Comparison of ENCODE assay signal across 33 mouse cellular contexts in genomic region chr1:131616131-131616530, GRCm38 (mm10). TPM values are rescaled to one million over a fixed set of nuclear protein-coding genes. Genes with fewer than 3 reads are reported as not detected.
DNase-seq lines count a peak whose midpoint lies in the region; ATAC-seq and TF ChIP-seq lines count a peak whose summit lies in the region.
"Had no signal": no experiment of that assay in that cellular context is flagged by ENCODE, and none has a peak within 500 bp of the region (broad histone marks: within the 10 kb centered on the region; RNA-seq: fewer than 3 reads in every experiment).

No protein-coding gene starts in this region.

- H3K27ac ChIP-seq in liver, embryonic 11.5 days (ENCODE audit: low read depth, low read length), result peak overlapping the region; percentile 19; the same call in 1 of the 2 replicates
- H3K27ac ChIP-seq in MEL (ENCODE audit: control insufficient read depth, low read depth, low read length), result peak overlapping the region; percentile 84
- H3K27ac ChIP-seq in liver, embryonic 13.5 days, result peak overlapping the region; percentile 66; the same call in 1 of the 2 replicates
- peak overlapping the region; percentile 46 for H3K27ac ChIP-seq in liver, embryonic 16.5 days (ENCODE audit: low read length)
- H3K27ac ChIP-seq: forebrain, embryonic 10.5 days; forebrain, embryonic 13.5 days; heart, embryonic 13.5 days; hindbrain, embryonic 12.5 days; hindbrain, embryonic 15.5 days had no signal

- no peaks in the 10 kb centered on the region for H3K79me2 ChIP-seq in MEL (ENCODE audit: control insufficient read depth, insufficient read depth, low read length, poor library complexity)

- H3K4me1 ChIP-seq in liver, embryonic 11.5 days (replicated peaks; ENCODE audit: control insufficient read depth, insufficient read depth, low read length), result peaks cover 5% of the 10 kb centered on the region
- peaks cover 5 to 23% of the 10 kb centered on the region in 2 experiments for H3K4me1 ChIP-seq in MEL (ENCODE audit: control insufficient read depth in 1 of 2, insufficient read depth in 2 of 2, low read length in 2 of 2)
- peaks cover 46% of the 10 kb centered on the region for H3K4me1 ChIP-seq in liver, embryonic 13.5 days (replicated peaks)
- H3K4me1 ChIP-seq in liver, embryonic 16.5 days (ENCODE audit: control insufficient read depth, low read depth, low read length), result peaks cover 29% of the 10 kb centered on the region
- H3K4me1 ChIP-seq: forebrain, embryonic 10.5 days; forebrain, embryonic 13.5 days; hindbrain, embryonic 12.5 days; hindbrain, embryonic 15.5 days had no signal

- no peaks in the 10 kb centered on the region for H3K9me3 ChIP-seq in liver, embryonic 11.5 days (ENCODE audit: control insufficient read depth, low read length)
- no peaks in the 10 kb centered on the region for H3K9me3 ChIP-seq in MEL (replicated peaks; ENCODE audit: insufficient read depth, low read length)
- H3K9me3 ChIP-seq in liver, embryonic 13.5 days (replicated peaks), result no peaks in the 10 kb centered on the region
- H3K9me3 ChIP-seq in liver, embryonic 16.5 days (replicated peaks; ENCODE audit: control insufficient read depth, low read length), result no peaks in the 10 kb centered on the region
- H3K9me3 ChIP-seq: forebrain, embryonic 13.5 days; heart, embryonic 13.5 days; hindbrain, embryonic 15.5 days had no signal

- no peak for TF ChIP-seq POLR2A in MEL (IDR thresholded peaks at IDR 0.05; ENCODE audit: control insufficient read depth in 1 of 2, insufficient read depth in 1 of 2, low read depth in 1 of 2, low read length in 2 of 2, poor library complexity in 1 of 2)

- TF ChIP-seq CTCF in MEL (IDR thresholded peaks at IDR 0.05 in 2 of 3, conservative IDR thresholded peaks at IDR 0.05 in 1 of 3; ENCODE audit: control insufficient read depth in 1 of 3, insufficient read depth in 1 of 3, low read depth in 2 of 3, low read length in 3 of 3, poor library complexity in 1 of 3, severe bottlenecking in 1 of 3), result no peak

- 71% methylated on average over 1 of the region's 1 CpGs for WGBS in liver, embryonic 11.5 days
- 71% methylated on average over 1 of the region's 1 CpGs for WGBS in liver, embryonic 13.5 days (ENCODE audit: insufficient replicate concordance)
- 63% methylated on average over 1 of the region's 1 CpGs for WGBS in liver, embryonic 16.5 days (ENCODE audit: insufficient replicate concordance)

- H3K9ac ChIP-seq in liver, embryonic 11.5 days (ENCODE audit: low read depth, low read length), result no peak overlapping the region
- peak overlapping the region; percentile 20; the same call in 1 of the 2 replicates for H3K9ac ChIP-seq in MEL (ENCODE audit: control insufficient read depth, low read depth, low read length, poor library complexity, severe bottlenecking)
- no peak overlapping the region for H3K9ac ChIP-seq in liver, embryonic 13.5 days
- no peak overlapping the region for H3K9ac ChIP-seq in liver, embryonic 16.5 days (ENCODE audit: low read depth, low read length)
- H3K9ac ChIP-seq: forebrain, embryonic 13.5 days; heart, embryonic 13.5 days; hindbrain, embryonic 12.5 days; hindbrain, embryonic 15.5 days had no signal

- DNase-seq in liver, embryonic 11.5 days (ENCODE audit: low spot score), result no peak
- no peak for DNase-seq in liver
- no peak for DNase-seq in MEL (ENCODE audit: low read depth, low spot score)
- DNase-seq in liver, embryonic 13.5 days, result no peak
- DNase-seq in layer of hippocampus, adult 9-10 months (ENCODE audit: low spot score), result no peak
- DNase-seq in right cerebral cortex, adult 2 months (ENCODE audit: low spot score in 2 of 2), result no peak
- DNase-seq: adrenal gland, postnatal 10 days; adrenal gland, postnatal 36 days; cerebellum, adult 11 months; cerebellum, adult 2 months; cerebellum, postnatal 10 days; cerebellum, postnatal 36 days; gastrocnemius, postnatal 10 days; gastrocnemius, postnatal 36 days; heart, postnatal 14 days had no signal

- H3K27me3 ChIP-seq in liver, embryonic 11.5 days (replicated peaks; ENCODE audit: control insufficient read depth, insufficient read depth, low read length), result no peaks in the 10 kb centered on the region
- no peaks in the 10 kb centered on the region; a peak in 1 of 4 replicates for H3K27me3 ChIP-seq in MEL (ENCODE audit: control insufficient read depth in 1 of 2, insufficient read depth in 2 of 2, low read length in 2 of 2)
- no peaks in the 10 kb centered on the region for H3K27me3 ChIP-seq in liver, embryonic 13.5 days
- H3K27me3 ChIP-seq in liver, embryonic 16.5 days (ENCODE audit: control insufficient read depth, insufficient read depth, low read depth, low read length), result no peaks in the 10 kb centered on the region
- H3K27me3 ChIP-seq: forebrain, embryonic 13.5 days; heart, embryonic 13.5 days; hindbrain, embryonic 12.5 days; hindbrain, embryonic 15.5 days had no signal

- no peak for TF ChIP-seq EP300 in MEL (IDR thresholded peaks at IDR 0.05; ENCODE audit: low read depth in 1 of 2, low read length in 2 of 2)

- H3K4me2 ChIP-seq in liver, embryonic 11.5 days, result no peak overlapping the region
- peak overlapping the region; percentile 29 for H3K4me2 ChIP-seq in liver, embryonic 13.5 days
- H3K4me2 ChIP-seq in liver, embryonic 16.5 days (ENCODE audit: low read depth, low read length), result peak overlapping the region; percentile 21; the same call in 1 of the 2 replicates
- H3K4me2 ChIP-seq: forebrain, embryonic 13.5 days; heart, embryonic 13.5 days; hindbrain, embryonic 12.5 days; hindbrain, embryonic 15.5 days had no signal

- no peak overlapping the region for H3K4me3 ChIP-seq in liver, embryonic 11.5 days (ENCODE audit: low read depth, low read length)
- no peak overlapping the region for H3K4me3 ChIP-seq in MEL (ENCODE audit: control insufficient read depth in 1 of 2, insufficient read depth in 1 of 2, low read depth in 2 of 2, low read length in 2 of 2)
- no peak overlapping the region for H3K4me3 ChIP-seq in liver, embryonic 13.5 days (replicated peaks)
- no peak overlapping the region for H3K4me3 ChIP-seq in liver, embryonic 16.5 days (ENCODE audit: low read depth, low read length)
- H3K4me3 ChIP-seq: forebrain, embryonic 10.5 days; forebrain, embryonic 13.5 days; heart, embryonic 13.5 days; hindbrain, embryonic 12.5 days; hindbrain, embryonic 15.5 days had no signal

- no peaks in the 10 kb centered on the region for H3K36me3 ChIP-seq in liver, embryonic 11.5 days (ENCODE audit: control insufficient read depth, insufficient read depth, low read length)
- H3K36me3 ChIP-seq in MEL (ENCODE audit: control insufficient read depth in 1 of 2, insufficient read depth in 2 of 2, low read length in 2 of 2), result peaks cover 0 to 18% of the 10 kb centered on the region in 2 experiments; a peak in 2 of 4 replicates
- no peaks in the 10 kb centered on the region for H3K36me3 ChIP-seq in liver, embryonic 13.5 days
- no peaks in the 10 kb centered on the region for H3K36me3 ChIP-seq in liver, embryonic 16.5 days (ENCODE audit: control insufficient read depth, insufficient read depth)
- H3K36me3 ChIP-seq: forebrain, embryonic 10.5 days; heart, embryonic 13.5 days; hindbrain, embryonic 12.5 days; hindbrain, embryonic 15.5 days had no signal

- ATAC-seq in liver, embryonic 11.5 days (replicated peaks; ENCODE audit: low FRiP score), result peak; percentile 13; the same call in 1 of the 2 replicates
- no peak for ATAC-seq in liver, embryonic 13.5 days (ENCODE audit: low read depth)
- ATAC-seq in liver, embryonic 16.5 days (ENCODE audit: low read depth), result no peak
- ATAC-seq: CD4-positive, CD25-positive, alpha-beta regulatory T cell, adult 4 months; forebrain, embryonic 13.5 days; forebrain, embryonic 16.5 days; Patski had no signal

- TF ChIP-seq RAD21 in MEL (IDR thresholded peaks at IDR 0.05; ENCODE audit: low read depth, low read length), result no peak

TF ChIP-seq in MEL, 35 proteins besides CTCF, POLR2A, EP300 and RAD21:
- TF ChIP-seq ZMIZ1 (IDR thresholded peaks at IDR 0.05; ENCODE audit: low read depth, low read length) (no peak), MAX (IDR thresholded peaks at IDR 0.05; ENCODE audit: low read length) (peak; percentile 20; the same call in 1 of the 2 replicates)

RNA-seq across cellular contexts. Expression of gene Avpr1b, which starts 17.1 kb away (rescaled TPM):
- not detected in 2 replicates for polyA plus RNA-seq in liver, embryonic 11.5 days (2014; fragmentation: Nextera tagmentation; extraction: Ambion mirVana)
- not detected in 2 replicates for total RNA-seq in MEL (2012; rRNA removed)
- polyA plus RNA-seq in MEL (2012; ENCODE audit: insufficient read depth in 1 of 2, insufficient read length in 2 of 2, low read depth in 1 of 2, low replicate concordance in 2 of 2, missing spikeins in 1 of 2), result not detected
- not detected in 2 replicates for polyA plus RNA-seq in liver, embryonic 13.5 days (2015; fragmentation: Nextera tagmentation; extraction: Ambion mirVana)
- polyA plus RNA-seq in liver, embryonic 16.5 days (2015; fragmentation: Nextera tagmentation; extraction: Ambion mirVana), result not detected in 2 replicates
- total RNA-seq: adrenal gland, adult 18-20 months; adrenal gland, postnatal 36 days; gastrocnemius, adult 18-20 months; gastrocnemius, postnatal 10 days; gastrocnemius, postnatal 36 days; granulocyte monocyte progenitor cell, adult 5-6 weeks; heart, postnatal 14 days; hematopoietic stem cell, adult 5-6 weeks had no signal
- polyA plus RNA-seq: C2C12; CD4-positive, CD25-positive, alpha-beta regulatory T cell, adult 4 months; cerebellum, adult 2 months; cortical plate, adult 2 months; embryonic facial prominence, embryonic 11.5 days; forebrain, embryonic 10.5 days; forebrain, embryonic 13.5 days; forebrain, embryonic 16.5 days; heart, embryonic 13.5 days; heart, embryonic 16.5 days; hindbrain, embryonic 12.5 days; hindbrain, embryonic 15.5 days; intestine, embryonic 14.5 days; Patski had no signal

RNA-seq across cellular contexts. Expression of gene Ctse, which starts 22.0 kb away (rescaled TPM):
- 9.3 and 10.6 TPM in 2 replicates for polyA plus RNA-seq in liver, embryonic 11.5 days (2014; fragmentation: Nextera tagmentation; extraction: Ambion mirVana)
- 50.9 and 92.7 TPM in 2 replicates for total RNA-seq in MEL (2012; rRNA removed)
- 10 to 100 TPM in 1 of 2 experiments, not detected in 1; 55.2 TPM for polyA plus RNA-seq in MEL (2012; ENCODE audit: insufficient read depth in 1 of 2, insufficient read length in 2 of 2, low read depth in 1 of 2, low replicate concordance in 2 of 2, missing spikeins in 1 of 2)
- polyA plus RNA-seq in liver, embryonic 13.5 days (2015; fragmentation: Nextera tagmentation; extraction: Ambion mirVana), result 13.0 and 15.2 TPM in 2 replicates
- polyA plus RNA-seq in liver, embryonic 16.5 days (2015; fragmentation: Nextera tagmentation; extraction: Ambion mirVana), result 29.5 and 33.8 TPM in 2 replicates
- polyA plus RNA-seq: C2C12; cortical plate, adult 2 months; forebrain, embryonic 10.5 days; forebrain, embryonic 13.5 days; forebrain, embryonic 16.5 days; hindbrain, embryonic 15.5 days; Patski had no signal

Comparison
In these comparisons a context has a peak if more than half of its experiments do, and no peak if none do; other contexts are left out.
1. H3K27ac ChIP-seq: peak in every context shown above with its lines; median percentile 84 in MEL; 66 in liver, embryonic 13.5 days; 46 in liver, embryonic 16.5 days; 19 in liver, embryonic 11.5 days.